Mouse (Mus musculus) G1E-ER4 (cell line): ENCODE results near the gene Ubr7. TPM values are rescaled to one million over a fixed set of nuclear protein-coding genes. Genes with fewer than 3 reads are reported as not detected.

ENCODE experiments used
- GATA1 ChIP-seq: IDR thresholded peaks from one replicate; pipeline ENCODE4 v1.8.0; 2012; ENCODE audit warnings: low read length, inconsistent platforms
- polyA plus RNA-seq: library from polyadenylated mRNA; stranded (reverse); fragments of >175 nt; gene quantifications from 2 replicates; pipeline ENCODE4 v1.2.3, GENCODE M21; 2012

Ubr7 gene
- polyA plus RNA-seq, 1 experiment, result 47.1 TPM

DNA sequence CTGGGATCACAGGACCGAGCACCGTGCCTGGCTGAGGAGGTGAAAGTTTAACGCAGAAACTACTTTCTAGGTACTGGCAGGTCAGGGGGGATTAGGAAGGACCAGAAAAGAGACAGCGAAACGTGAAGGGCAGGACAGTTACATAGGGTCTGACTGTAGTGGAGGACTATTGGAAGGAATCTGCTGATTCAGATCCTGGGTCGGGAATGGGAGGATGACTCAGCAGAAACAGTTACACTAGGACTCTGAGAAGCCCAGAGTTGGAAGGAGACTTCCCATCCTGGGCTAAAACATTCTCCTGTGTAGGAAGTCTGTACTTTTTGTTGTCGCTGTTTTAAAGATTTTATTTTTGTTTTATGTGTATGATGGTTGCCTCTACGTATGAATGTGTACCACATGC lies 13.8 kb downstream of the Ubr7 start:
- TF ChIP-seq GATA1, result no peak

DNA sequence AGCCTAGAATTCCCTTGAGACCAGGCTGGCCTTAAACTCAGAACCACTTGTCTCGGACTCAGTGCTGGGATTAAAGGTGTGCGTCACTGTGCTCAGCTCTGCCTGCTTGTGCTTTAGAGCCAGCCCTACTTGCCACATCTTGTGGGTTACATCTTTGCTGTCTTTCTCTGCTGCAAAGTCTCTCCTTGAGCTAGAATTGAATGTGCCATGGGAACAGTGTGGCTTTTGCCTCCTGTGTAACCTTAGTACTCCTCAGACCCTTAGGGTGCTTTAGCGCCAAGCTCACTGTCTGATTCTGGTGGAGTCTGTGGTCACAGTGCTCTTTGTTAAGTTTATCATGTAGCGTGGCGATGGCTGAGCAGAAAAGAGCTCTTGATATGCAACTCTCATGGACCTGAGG lies 14.9 kb downstream of the Ubr7 start:
- TF ChIP-seq GATA1, result no peak

DNA sequence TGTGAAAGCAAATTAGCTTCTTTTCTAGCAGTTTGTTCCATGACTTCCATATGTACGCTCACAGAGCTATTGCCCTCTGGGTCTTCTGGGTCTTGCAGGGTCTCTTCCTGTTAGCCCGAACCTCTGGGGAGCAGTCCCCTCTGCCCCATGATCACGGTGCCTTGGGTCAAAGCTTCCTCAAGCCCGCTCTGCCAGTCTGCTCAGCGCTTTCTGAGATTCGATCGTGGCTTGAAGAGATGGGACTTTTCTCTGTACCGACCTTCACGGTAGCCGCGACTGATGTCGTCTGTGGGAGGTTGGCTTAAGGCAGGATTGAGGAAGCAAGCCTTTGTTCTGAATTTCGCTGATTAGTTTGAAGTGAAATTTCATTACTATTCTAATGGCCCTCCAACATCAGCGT lies 18.3 kb downstream of the Ubr7 start:
- TF ChIP-seq GATA1, result no peak

DNA sequence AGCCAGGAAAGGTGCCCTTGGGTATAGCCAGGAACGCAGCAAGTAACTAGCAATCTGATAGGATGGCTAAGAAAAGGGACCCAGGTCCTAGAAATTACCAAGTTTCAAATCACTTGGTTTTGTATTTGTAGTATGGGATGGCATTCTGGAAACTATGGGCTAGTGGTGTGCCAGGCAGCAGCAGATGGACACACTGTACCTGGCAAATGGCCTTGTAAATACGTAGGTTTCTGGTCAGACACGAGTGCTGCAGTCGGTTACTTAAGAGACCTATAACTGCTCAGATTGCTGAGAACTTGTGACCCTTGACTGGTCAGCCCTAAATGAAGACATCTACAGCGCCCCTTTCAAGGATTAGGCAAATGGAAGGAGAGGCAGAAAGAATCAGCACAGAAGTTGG lies 20.4 kb downstream of the Ubr7 start:
- no peak for TF ChIP-seq GATA1

DNA sequence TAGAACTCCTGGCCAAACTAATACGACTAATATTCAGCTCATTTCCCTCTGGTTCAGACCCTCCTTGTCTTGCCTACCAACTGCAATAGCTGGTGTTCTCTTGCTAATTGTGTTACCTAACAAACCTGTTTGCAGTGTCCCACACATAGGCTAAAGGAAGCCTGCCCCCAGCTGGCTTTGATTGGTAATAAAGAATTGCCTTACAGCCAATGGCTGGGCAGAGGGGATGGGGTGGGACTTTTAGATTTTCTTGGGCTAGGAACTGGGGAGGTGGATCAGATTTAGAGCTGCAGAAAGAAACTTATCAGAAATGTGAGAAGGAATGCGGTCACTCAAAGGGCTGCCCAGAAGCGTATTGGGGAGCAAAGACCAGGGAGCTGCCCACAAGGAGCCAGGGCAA lies 21.7 kb downstream of the Ubr7 start:
- no peak for TF ChIP-seq GATA1

DNA sequence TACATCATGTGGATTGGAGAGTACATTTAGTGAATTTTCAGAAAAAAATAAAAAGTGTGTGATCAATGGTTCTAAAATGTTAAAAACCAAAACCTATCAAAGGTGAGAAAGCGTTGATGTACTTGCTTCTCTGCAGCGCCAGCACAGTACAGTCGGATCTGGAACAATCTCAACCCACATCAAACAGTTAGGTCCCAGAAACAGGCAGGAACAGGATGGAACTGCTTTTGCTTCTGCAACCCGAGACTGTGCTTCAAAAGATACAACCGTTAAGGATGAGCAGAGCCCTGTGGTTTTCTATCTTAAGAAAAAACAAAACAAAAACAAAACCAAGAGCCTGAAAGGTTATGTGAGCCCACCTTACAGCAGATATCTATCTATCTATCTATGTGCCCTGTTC lies 25.1 kb downstream of the Ubr7 start:
- no peak for TF ChIP-seq GATA1

DNA sequence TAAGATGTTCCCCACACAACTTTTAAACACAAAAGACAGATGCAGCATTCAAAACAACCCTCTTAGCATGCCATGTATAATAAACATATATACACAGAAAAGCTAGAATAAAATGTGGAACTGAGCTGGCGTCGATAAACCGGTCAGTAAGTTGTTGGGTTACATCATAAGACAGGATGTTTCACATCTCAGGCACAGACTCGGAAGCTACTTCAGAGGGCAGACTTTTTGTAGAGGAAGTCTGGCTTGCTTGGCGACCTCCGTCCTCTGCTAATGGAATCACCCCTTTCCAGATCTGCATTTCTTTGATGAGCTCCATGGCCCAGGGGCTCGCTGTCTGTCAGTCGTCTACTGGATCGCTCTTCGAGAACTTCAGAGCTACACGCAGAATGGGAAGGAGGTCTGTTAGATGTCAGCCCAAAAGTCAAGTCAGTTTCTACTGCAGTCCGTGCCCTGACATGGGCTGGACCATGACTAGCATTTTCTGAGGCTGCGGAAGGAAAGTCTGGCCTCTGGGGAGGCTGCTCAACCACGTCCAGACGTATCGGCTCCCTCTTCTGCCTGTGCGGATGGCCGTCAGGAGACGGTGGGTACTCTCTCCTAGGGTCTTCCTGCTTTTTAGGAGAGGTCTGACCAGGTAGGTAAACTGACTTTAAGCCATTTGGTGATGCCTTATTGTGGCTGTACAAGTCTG lies 27.3 kb downstream of the Ubr7 start:
- TF ChIP-seq GATA1, result no peak

DNA sequence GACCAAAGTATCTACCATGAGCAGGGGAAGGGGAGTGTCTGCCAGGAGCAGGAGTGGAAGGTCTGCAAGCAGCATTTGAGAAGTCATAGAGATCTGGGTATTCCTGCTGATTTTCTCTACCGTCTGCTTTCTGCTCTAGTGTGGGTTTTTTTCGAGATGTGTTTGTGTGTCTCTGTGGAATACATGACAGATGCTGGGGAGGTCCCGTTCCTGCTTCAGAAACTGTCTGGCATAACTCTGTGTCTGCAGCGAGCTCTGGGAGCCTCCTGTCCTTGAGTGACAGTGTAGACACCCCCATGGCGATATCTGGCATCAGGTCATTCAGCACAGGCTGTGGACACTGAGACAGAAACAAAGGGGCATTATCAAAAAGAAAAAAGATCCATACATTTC lies 27.8 kb downstream of the Ubr7 start:
- TF ChIP-seq GATA1, result no peak

DNA sequence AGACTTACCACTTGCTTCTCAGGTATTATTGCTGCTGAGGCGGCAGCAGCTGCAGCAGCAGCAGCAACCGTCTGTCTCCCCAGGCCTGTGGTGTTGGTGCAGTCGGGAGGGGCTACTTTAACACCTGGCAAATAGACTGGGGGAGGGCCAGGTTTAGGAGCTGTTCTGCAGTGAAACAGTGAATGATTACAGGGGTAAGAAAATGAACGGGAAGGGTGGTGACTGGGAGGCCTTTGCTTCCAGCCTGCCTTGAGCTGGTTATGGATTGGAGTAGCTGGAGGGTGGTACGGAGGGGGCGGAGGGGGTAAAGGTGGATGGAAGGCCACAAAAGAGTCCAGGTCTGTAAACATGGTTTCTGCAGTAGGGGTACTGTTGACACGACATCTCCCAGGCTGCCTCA lies 30.2 kb downstream of the Ubr7 start:
- no peak for TF ChIP-seq GATA1

DNA sequence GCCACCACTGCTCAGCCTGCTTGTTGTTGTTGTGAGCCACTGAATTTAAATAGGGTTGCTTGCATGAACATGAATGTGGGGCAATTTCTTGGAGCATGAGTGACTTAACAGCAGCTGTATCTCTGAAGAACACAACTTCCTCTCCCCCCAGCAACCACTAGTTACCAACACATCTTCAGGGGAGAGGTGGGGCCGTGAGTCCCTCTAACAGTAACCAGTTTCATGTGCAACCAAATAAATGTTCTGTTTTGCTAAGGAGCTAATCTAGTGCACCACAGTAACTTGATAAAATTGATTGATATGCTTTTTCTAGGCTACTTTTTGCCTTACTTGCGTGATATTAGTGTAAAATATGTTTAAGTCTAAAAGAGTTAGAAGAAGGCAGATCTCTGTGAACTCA lies 41.8 kb downstream of the Ubr7 start:
- TF ChIP-seq GATA1, result no peak

DNA sequence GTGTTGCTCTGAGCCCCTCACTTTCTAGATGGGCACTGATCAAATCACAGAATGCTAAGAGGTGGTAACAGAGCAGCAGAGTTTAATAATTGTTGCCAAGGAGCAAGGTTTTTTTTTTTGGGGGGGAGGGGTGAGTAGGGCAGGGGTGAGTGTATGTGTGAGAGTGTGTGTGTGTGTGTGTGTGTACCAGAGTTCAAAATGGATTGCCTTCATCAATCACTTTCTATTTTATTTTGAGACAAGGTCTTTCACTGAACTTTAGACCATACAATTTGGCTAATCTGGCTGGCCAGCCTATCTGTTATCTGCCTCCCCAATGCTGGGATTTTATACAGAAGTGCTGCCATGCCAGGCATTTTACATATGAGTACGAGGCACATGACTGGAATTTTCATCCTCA lies 57.1 kb downstream of the Ubr7 start:
- no peak for TF ChIP-seq GATA1

DNA sequence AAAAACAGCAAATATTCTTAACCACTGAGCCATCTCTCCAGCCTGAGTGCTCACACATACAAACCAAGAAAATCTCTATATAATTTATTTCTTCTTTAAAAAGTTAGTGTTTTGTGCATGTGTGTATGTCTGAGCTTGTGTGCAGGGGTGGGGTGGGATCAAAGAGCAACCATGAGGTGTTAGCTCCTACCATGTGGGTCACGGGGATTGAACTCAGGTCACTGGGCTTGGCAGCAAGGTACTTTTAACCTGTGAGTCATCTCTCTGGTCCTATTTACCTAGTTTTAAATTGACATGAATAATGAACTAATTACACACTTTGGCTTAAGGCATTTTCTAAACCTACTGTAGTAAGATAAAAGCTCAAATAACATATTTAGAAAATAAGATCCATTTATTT lies 68.6 kb downstream of the Ubr7 start:
- TF ChIP-seq GATA1, result no peak

DNA sequence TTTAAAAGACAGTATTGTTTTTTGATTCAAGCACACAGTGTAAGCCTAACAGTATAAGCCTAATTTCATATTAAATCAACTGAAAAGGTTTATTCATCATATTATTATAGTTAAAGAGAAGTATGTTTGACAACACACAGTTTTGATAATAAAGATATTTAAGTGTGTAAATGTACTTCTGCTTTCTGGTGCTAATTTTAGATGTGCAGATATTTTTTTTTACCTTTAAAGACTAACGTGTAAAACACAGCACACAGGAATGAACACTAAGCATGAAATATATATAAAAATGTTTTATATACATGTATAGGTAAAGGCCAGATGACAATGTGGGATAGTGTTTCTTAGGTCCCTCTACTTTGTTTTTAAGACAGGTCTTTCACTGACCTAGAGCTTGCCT lies 69.4 kb downstream of the Ubr7 start:
- no peak for TF ChIP-seq GATA1

Other genes starting within 250 kb of the Ubr7 start
- not detected in 2 replicates for gene Chga, start 203.0 kb upstream of the Ubr7 start, polyA plus RNA-seq
- gene Itpk1, start 53.0 kb upstream of the Ubr7 start, polyA plus RNA-seq, result 3.1 and 5.0 TPM in 2 replicates
- gene Moap1, start 14.3 kb upstream of the Ubr7 start, polyA plus RNA-seq, result 2.3 and 2.4 TPM in 2 replicates
- gene Tmem251, start 14.2 kb upstream of the Ubr7 start, polyA plus RNA-seq, result 2.0 and 2.9 TPM in 2 replicates
- gene Gm28051, start 202 bp upstream of the Ubr7 start, polyA plus RNA-seq, result 3.3 and 7.3 TPM in 2 replicates
- gene Gon7, start 164 bp upstream of the Ubr7 start, polyA plus RNA-seq, result 10.4 and 15.7 TPM in 2 replicates
- 3.0 and 3.3 TPM in 2 replicates for gene Gm20604, start 705 bp downstream of the Ubr7 start, polyA plus RNA-seq
- 2.9 and 3.3 TPM in 2 replicates for gene Btbd7, start 120.5 kb downstream of the Ubr7 start, polyA plus RNA-seq
- not detected in 2 replicates for gene Cox8c, start 141.3 kb downstream of the Ubr7 start, polyA plus RNA-seq
- not detected in 2 replicates for gene Unc79, start 190.9 kb downstream of the Ubr7 start, polyA plus RNA-seq